Mouse (Mus musculus) hindbrain, embryonic 14.5 days (tissue): ENCODE measurements around the gene Gm2001. TPM values are rescaled to one million over a fixed set of nuclear protein-coding genes. Genes with fewer than 3 reads are reported as not detected.
"Not testable (repeated sequence)": the region's sequence is repeated elsewhere in the genome, so short reads cannot be mapped to it uniquely, and the experiment has no call there.

ENCODE experiments used
- ATAC-seq: fragments of 200-750 bp; cut with Nextera tagmentation; 2 replicates; pipeline ENCODE4 v1.8.0; 2017; ENCODE audit warnings: moderate number of reproducible peaks, mild to moderate bottlenecking, moderate TSS enrichment, moderate library complexity; ENCODE audit not compliant: low FRiP score
- DNase-seq: peaks from one replicate; pipeline ENCODE4 v3.0.0-alpha.2; 2015; ENCODE audit warnings: low spot score
- H3K27ac ChIP-seq: fragments of 300-500 bp; sonication (generic); 2 replicates; pipeline ENCODE4 v1.5.1; 2014; ENCODE audit warnings: mild to moderate bottlenecking, moderate library complexity
- H3K27me3 ChIP-seq: fragments of 300-500 bp; sonication (generic); 2 replicates; pipeline ENCODE4 v1.6.1; 2014; ENCODE audit warnings: mild to moderate bottlenecking, low read length, mixed read lengths; ENCODE audit not compliant: control insufficient read depth, insufficient read depth
- H3K36me3 ChIP-seq: fragments of 300-500 bp; sonication (generic); replicated peaks from 2 replicates; pipeline ENCODE4 v1.6.1; 2014; ENCODE audit not compliant: control insufficient read depth, insufficient read depth
- H3K4me1 ChIP-seq: fragments of 300-500 bp; sonication (generic); replicated peaks from 2 replicates; pipeline ENCODE4 v1.6.1; 2014; ENCODE audit warnings: antibody characterized with exemption, low read length, mixed read lengths; ENCODE audit not compliant: control insufficient read depth, insufficient read depth
- H3K4me2 ChIP-seq: fragments of 300-500 bp; sonication (generic); replicated peaks from 2 replicates; pipeline ENCODE4 v1.6.1; 2014; ENCODE audit warnings: mild to moderate bottlenecking, moderate library complexity
- H3K4me3 ChIP-seq: fragments of 300-500 bp; sonication (generic); replicated peaks from 2 replicates; pipeline ENCODE4 v1.5.1; 2014; ENCODE audit warnings: mild to moderate bottlenecking, low read length
- H3K9ac ChIP-seq: fragments of 300-500 bp; sonication (generic); 2 replicates; pipeline ENCODE4 v1.6.1; 2014
- H3K9me3 ChIP-seq: fragments of 300-500 bp; sonication (generic); 2 replicates; pipeline ENCODE4 v1.6.1; 2016; ENCODE audit warnings: low read length; ENCODE audit not compliant: control insufficient read depth
- WGBS: fragments of 180-500 bp; shearing (Covaris S2); extraction: QIAGEN DNeasy Blood & Tissue Kit; methylation state at CpG from one replicate; pipeline ENCODE4 v1.1.7; 2014; 5-methylcytosine and 5-hydroxymethylcytosine counted together
- polyA plus RNA-seq: library from polyadenylated mRNA; unstranded; fragments of >200 nt; fragmentation: Nextera tagmentation; extraction: Ambion mirVana; gene quantifications from 2 replicates; pipeline ENCODE4 v1.2.1, GENCODE M21; 2014

Gm2001 gene
- polyA plus RNA-seq, 1 experiment from 2014 or later: not detected

DNA sequence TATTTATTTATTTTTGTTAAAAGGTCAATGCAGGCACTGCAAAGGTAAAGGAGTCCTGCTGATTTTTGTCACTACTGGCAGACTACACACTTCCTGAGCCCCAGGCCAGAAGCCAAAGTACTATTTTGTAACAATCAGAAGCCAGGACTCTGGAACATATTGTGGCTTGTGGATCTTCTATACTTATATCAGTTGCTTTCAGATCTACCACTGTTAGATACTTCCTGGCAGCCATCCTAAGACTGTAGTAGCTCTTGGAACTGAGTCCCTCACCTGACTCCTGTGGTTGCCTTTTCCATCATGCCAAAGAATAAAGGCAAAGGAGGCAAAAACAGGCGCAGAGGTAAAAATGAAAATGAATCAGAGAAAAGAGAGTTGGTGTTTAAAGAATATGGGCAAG is 46.9 kb downstream of the Gm2001 start, which contains the start of gene Gm21936:
Gm21936 (plus strand) TSS at position 301 of the 400 bp plus-strand sequence.
- H3K27me3 ChIP-seq, H3K4me2 ChIP-seq, H3K4me1 ChIP-seq, H3K4me3 ChIP-seq, ATAC-seq, H3K27ac ChIP-seq, H3K9me3 ChIP-seq, H3K36me3 ChIP-seq, DNase-seq, H3K9ac ChIP-seq: not testable (repeated sequence)
- WGBS: 100% methylated on average over 1 of the region's 1 CpGs

Other genes with a start within 250 kb of the Gm2001 start
- gene Oog1, start 239.7 kb downstream of the Gm2001 start, polyA plus RNA-seq: not detected in 2 replicates
- gene Gm4027, start 223.5 kb downstream of the Gm2001 start, polyA plus RNA-seq: not detected in 2 replicates
- not detected in 2 replicates for gene Gm16381, start 197.7 kb downstream of the Gm2001 start, polyA plus RNA-seq
- gene Gm21319, start 66.6 kb downstream of the Gm2001 start, polyA plus RNA-seq: not detected in 2 replicates
- gene Gm21936, start 46.8 kb downstream of the Gm2001 start, polyA plus RNA-seq: not detected in 2 replicates
- 0.13 TPM in 1 of 2 replicates, not detected in the other for gene BB287469, start 25.8 kb downstream of the Gm2001 start, polyA plus RNA-seq
- gene Gm2016, start 31.7 kb upstream of the Gm2001 start, polyA plus RNA-seq: not detected in 2 replicates
- gene Gm2022, start 53.0 kb upstream of the Gm2001 start, polyA plus RNA-seq: not detected in 2 replicates
- not detected in 2 replicates for gene Gm2035, start 77.5 kb upstream of the Gm2001 start, polyA plus RNA-seq
- gene Gm2042, start 111.7 kb upstream of the Gm2001 start, polyA plus RNA-seq: not detected in 2 replicates
- gene Gm2075, start 169.5 kb upstream of the Gm2001 start, polyA plus RNA-seq: not detected in 2 replicates
- not detected in 2 replicates for gene Gm6803, start 176.4 kb upstream of the Gm2001 start, polyA plus RNA-seq
- gene Gm2056, start 184.7 kb upstream of the Gm2001 start, polyA plus RNA-seq: not detected in 2 replicates
- not detected in 2 replicates for gene Gm16368, start 241.4 kb upstream of the Gm2001 start, polyA plus RNA-seq